Mouse (Mus musculus) MEL-GATA-1-ER (cell line): ENCODE measurements around the gene Tlr12.
"Not testable (repeated sequence)": the region's sequence is repeated elsewhere in the genome, so short reads cannot be mapped to it uniquely, and the experiment has no call there.

Experiments used
- DNase-seq: peaks from one replicate; pipeline ENCODE4 v3.0.0-alpha.2; 2012; ENCODE audit warnings: low read depth; ENCODE audit errors: extremely low read depth

Tlr12 gene

DNA sequence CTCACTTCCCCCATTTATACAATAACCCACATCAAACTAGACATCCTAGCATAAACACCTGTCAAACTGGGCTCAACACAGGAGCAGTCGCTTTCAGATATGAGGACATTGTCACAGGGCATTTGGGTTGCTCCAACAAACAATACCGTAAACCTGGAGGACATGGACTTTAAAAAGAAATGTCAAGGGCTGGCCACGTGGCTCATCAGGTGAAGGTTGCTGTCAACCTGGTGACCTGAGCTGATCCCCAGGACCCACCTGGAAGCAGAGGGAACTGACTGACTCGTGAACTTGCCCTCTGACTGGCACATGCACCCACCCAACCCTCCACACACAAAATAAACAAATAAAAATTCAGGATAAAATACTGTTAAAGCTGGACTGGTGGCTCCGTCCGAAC, 2.2 kb upstream of the Tlr12 start:
- DNase-seq: no peak

- no peak for DNase-seq
Observed at GRCm38 (mm10) chr4:128618963-128619362, 544 bp upstream of the Tlr12 start.

GRCm38 (mm10) chr4:128617363-128618120, 877 bp downstream of the Tlr12 start:
- DNase-seq: no peak

GRCm38 (mm10) chr4:128615761-128616160, 2.7 kb downstream of the Tlr12 start:
- DNase-seq: no peak

DNA sequence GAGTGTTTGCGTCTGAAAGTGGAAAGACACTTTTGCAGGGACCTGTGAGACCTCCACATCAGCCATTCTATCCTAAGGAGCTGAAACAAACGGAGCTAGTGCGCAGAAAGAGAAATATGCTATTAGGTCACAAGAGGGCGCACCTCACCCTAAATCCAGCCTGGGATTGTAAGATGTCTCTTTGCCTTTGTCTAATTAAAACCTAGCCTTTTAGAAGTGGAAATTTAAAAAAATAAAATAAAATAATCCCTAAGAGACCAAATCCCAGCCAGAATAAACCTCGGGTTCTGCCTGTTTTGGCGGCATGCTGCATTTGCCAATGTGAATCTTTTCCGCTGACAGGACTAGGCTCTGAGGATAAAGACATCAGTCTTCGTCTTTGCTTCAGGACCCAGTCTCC, 5.1 kb downstream of the Tlr12 start:
- peak; percentile 49 for DNase-seq

DNA sequence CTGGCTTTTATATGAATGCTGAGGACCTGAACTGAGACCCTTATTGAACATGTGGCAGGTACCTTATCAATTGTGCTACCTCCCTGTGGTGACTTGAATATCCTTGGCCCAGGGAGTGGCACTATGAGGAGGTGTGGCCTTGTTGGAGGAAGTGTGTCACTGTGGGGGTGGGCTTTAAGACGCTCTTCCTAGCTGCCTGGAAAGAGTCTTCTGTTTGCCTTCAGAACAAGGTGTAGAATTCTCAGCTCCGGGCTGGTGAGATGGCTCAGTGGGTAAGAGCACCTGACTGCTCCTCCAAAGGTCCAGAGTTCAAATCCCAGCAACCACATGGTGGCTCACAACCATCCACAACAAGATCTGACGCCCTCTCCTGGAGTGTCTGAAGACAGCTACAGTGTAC, 6.7 kb downstream of the Tlr12 start:
- not testable (repeated sequence) for DNase-seq

- no peak for DNase-seq
Observed at GRCm38 (mm10) chr4:128610706-128611105, 7.7 kb downstream of the Tlr12 start.

DNA sequence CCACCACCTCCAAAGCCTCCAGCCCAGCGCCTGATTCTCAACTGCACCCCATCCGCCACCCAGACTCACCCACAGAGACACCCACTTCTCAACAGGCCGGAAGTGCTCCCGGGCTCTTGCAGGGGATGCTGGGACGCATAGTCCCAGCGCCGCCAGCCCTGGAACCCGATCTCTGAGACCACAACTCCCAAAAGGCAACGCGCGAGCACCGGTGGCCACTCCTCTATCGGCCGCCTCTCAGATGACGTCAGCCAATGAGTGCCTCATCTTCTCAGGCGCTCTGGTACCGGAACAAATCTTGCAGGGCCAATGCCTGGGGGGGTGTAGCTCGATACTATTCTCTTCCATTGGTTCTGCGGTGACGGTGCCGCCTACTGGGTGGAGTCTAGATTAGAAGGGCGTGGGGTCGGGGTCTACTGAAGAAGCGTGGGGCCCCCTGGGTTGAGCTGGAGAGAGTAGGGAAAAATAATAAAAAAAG, 8.5 kb downstream of the Tlr12 start, which contains the start of gene Zscan20:
Gene Zscan20, minus strand, starts transcription at position 174 of the 478 bp plus-strand sequence.
- peak; percentile 98 for DNase-seq

- DNase-seq: no peak
Observed at GRCm38 (mm10) chr4:128609276-128609924, 9.0 kb downstream of the Tlr12 start.

GRCm38 (mm10) chr4:128607661-128608060, 10.8 kb downstream of the Tlr12 start:
- DNase-seq: no peak

- DNase-seq: no peak
Observed at GRCm38 (mm10) chr4:128606586-128606985, 11.8 kb downstream of the Tlr12 start.

GRCm38 (mm10) chr4:128597801-128598560, 20.4 kb downstream of the Tlr12 start:
- no peak for DNase-seq

DNA sequence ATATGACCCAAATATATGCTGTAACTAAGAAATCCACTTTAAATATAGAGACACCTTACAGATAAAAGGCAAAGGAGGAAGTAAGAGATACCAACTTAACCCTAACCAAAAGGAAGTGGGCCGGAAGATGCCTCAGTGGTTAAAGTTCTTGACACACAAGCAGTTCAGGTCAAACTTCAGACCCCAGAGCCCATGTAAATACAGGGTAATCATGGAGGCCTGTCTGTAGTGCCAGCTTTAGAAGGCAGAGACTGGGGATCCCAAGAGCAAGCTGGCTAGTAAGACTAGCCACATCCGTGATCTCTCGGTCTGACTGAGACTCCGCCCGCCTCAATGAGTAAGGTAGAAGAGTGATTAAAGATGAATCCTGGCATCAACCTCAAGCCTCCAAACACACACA, 24.4 kb downstream of the Tlr12 start:
- DNase-seq: no peak

- no peak for DNase-seq
Observed at GRCm38 (mm10) chr4:128593286-128593685, 25.1 kb downstream of the Tlr12 start.

GRCm38 (mm10) chr4:128579182-128579581, 39.2 kb downstream of the Tlr12 start:
- no peak for DNase-seq

DNA sequence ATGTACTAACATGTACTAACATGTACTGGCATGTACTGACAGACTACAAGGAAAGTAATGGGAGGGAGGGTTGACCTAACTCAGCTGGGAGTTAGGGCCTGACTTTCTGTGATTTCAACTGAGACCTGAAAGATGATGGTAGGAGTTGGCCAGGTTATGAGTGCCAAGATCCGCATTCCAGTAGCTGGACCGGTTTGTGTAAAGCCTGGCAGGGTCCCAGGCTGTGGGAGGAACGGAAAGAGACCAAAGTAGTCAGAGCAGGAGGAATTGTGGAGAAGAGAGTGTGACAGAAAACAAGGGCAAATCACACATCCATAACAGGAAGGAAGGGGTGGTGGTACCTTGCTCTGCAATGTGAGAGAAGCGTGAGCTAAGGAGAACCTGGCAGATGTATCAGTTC, 42.6 kb downstream of the Tlr12 start:
- DNase-seq: no peak
